Comparison of ENCODE assay signal across 10 mouse cellular contexts in the genomic region with DNA sequence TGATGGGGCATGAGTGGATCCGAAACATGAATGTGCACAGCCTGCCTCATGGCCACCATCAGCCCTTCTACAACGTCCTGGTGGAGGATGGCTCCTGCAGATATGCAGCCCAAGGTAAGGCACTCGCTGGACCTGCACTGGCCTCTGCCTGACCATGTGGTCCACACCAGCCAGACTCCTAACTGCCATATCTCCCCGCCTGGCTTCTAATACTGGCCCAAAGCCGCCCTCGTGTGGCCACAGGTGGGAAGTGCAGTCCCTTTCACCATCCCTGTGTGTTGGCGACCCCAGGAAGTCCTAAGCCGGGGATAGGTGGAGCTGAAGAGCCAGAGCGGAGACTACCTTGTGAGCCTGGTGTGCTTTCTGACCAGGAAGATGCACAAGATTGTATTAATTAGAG. TPM values are rescaled to one million over a fixed set of nuclear protein-coding genes. Genes with fewer than 3 reads are reported as not detected.
DNase-seq lines count a peak whose midpoint lies in the region; ATAC-seq and TF ChIP-seq lines count a peak whose summit lies in the region.
"Had no signal": no experiment of that assay in that cellular context is flagged by ENCODE, and none has a peak within 500 bp of the region (broad histone marks: within the 10 kb centered on the region; RNA-seq: fewer than 3 reads in every experiment).

No protein-coding gene starts in this region.

- in situ Hi-C loops in Patski (cut with MboI; ENCODE audit: low pct_unique_long_range_greater_than_20kb): loop anchor here (5.0 kb wide), 1 partner anchor 70 kb away; no protein-coding TSS in a partner anchor

- POLR2A ChIA-PET in Patski (lab: Charles Lee): no interaction called here

- no peak for TF ChIP-seq POLR2A in liver, adult 2 months (IDR thresholded peaks at IDR 0.05; ENCODE audit: extremely low read depth, insufficient read depth, low read length)

- H3K27ac ChIP-seq in liver, adult 2 months (replicated peaks; ENCODE audit: insufficient read depth, low read depth, low read length): no peak overlapping the region
- H3K27ac ChIP-seq: embryonic facial prominence, embryonic 15.5 days; neural tube, embryonic 12.5 days had no signal

- H3K27me3 ChIP-seq in Patski: no peaks in the 10 kb centered on the region
- H3K27me3 ChIP-seq in liver, adult 2 months (ENCODE audit: control insufficient read depth, insufficient read depth, low read length): no peaks in the 10 kb centered on the region
- H3K27me3 ChIP-seq: embryonic facial prominence, embryonic 15.5 days; neural tube, embryonic 12.5 days had no signal

- peaks cover 8% of the 10 kb centered on the region for H3K4me1 ChIP-seq in liver, adult 2 months (ENCODE audit: control insufficient read depth, insufficient read depth, low read length)
- H3K4me1 ChIP-seq: neural tube, embryonic 12.5 days had no signal

- H3K4me3 ChIP-seq in liver, adult 2 months (ENCODE audit: insufficient read depth, low read depth, low read length): no peak overlapping the region
- H3K4me3 ChIP-seq: embryonic facial prominence, embryonic 15.5 days; neural tube, embryonic 12.5 days had no signal

- no peaks in the 10 kb centered on the region for H3K79me2 ChIP-seq in liver, adult 2 months (ENCODE audit: control insufficient read depth, insufficient read depth, low read length)

- WGBS in liver, adult 2 months: 36% methylated on average over 9 of the region's 9 CpGs

- DNase-seq in 416B (ENCODE audit: low read depth): peak; percentile 56
- DNase-seq in Patski (ENCODE audit: low read depth, low spot score): no peak
- peak; percentile 83 to 89 for DNase-seq in cerebellum, postnatal 25 days
- peak; percentile 45 to 52 for DNase-seq in gastrocnemius, adult 8-10 months (ENCODE audit: low spot score in 2 of 2)
- peak; percentile 79 for DNase-seq in kidney, adult 18-20 months
- DNase-seq in liver, adult 2 months (ENCODE audit: extremely low read depth, low read depth, low spot score): no peak
- DNase-seq in natural killer cell, adult 2 months (ENCODE audit: low spot score in 2 of 2): peak; percentile 17 to 39
- DNase-seq in thymus, postnatal 14 days: peak; percentile 71

- ATAC-seq in Patski: peak; percentile 52

- H3K36me3 ChIP-seq in liver, adult 2 months (ENCODE audit: control insufficient read depth, insufficient read depth, low read length): peaks cover 19% of the 10 kb centered on the region; the same call in 1 of the 2 replicates

- no peak for TF ChIP-seq CTCF in Patski (IDR thresholded peaks at IDR 0.05)
- TF ChIP-seq CTCF in liver, adult 2 months (IDR thresholded peaks at IDR 0.05; ENCODE audit: low read depth, low read length): peak; percentile 94

- CTCF ChIA-PET in Patski (lab: Charles Lee): interaction anchor here (0.7 to 7.4 kb wide), 10 partner anchors 9 to 84 kb away, joined by 3 to 117 read pairs (median 3); no protein-coding TSS in a partner anchor

- no peak overlapping the region for H3K9ac ChIP-seq in liver, adult 2 months (ENCODE audit: low read depth, low read length)
- H3K9ac ChIP-seq: embryonic facial prominence, embryonic 15.5 days; neural tube, embryonic 12.5 days had no signal

RNA-seq across cellular contexts. Expression of gene Tesc, which starts 25.5 kb away (rescaled TPM):
- polyA plus RNA-seq in Patski (2021): 29.5 TPM
- 1 to 10 TPM in 1 of 4 experiments, under 1 TPM in 2, not detected in 1; 0.41 to 1.3 (median 0.75) TPM for total RNA-seq in gastrocnemius, adult 8-10 months (2022)
- total RNA-seq in liver, adult 2 months (2014; rRNA removed): 0.18 and 0.94 TPM in 2 replicates
- polyA plus RNA-seq in liver, adult 2 months (2012; rRNA removed): 0.35 and 0.41 TPM in 2 replicates

RNA-seq across cellular contexts. Expression of gene Fbxo21, which starts 25.5 kb away (rescaled TPM):
- 49.1 TPM for polyA plus RNA-seq in Patski (2021)
- 10 to 100 TPM; 11.5 to 13.2 (median 12.5) TPM for total RNA-seq in gastrocnemius, adult 8-10 months (2022)
- total RNA-seq in liver, adult 2 months (2014; rRNA removed): 55.8 and 83.0 TPM in 2 replicates
- 41.9 and 79.0 TPM in 2 replicates for polyA plus RNA-seq in liver, adult 2 months (2012; rRNA removed)

Comparison
In these comparisons a context has a peak if more than half of its experiments do, and no peak if none do; other contexts are left out.
1. DNase-seq: peak in 416B (single experiment), cerebellum, postnatal 25 days (2 of 2), gastrocnemius, adult 8-10 months (2 of 2), kidney, adult 18-20 months (single experiment), natural killer cell, adult 2 months (2 of 2) and thymus, postnatal 14 days (single experiment); none in Patski (single experiment) and liver, adult 2 months (single experiment).